Comparison of ENCODE assay signal across 8 mouse cellular contexts in the genomic region with DNA sequence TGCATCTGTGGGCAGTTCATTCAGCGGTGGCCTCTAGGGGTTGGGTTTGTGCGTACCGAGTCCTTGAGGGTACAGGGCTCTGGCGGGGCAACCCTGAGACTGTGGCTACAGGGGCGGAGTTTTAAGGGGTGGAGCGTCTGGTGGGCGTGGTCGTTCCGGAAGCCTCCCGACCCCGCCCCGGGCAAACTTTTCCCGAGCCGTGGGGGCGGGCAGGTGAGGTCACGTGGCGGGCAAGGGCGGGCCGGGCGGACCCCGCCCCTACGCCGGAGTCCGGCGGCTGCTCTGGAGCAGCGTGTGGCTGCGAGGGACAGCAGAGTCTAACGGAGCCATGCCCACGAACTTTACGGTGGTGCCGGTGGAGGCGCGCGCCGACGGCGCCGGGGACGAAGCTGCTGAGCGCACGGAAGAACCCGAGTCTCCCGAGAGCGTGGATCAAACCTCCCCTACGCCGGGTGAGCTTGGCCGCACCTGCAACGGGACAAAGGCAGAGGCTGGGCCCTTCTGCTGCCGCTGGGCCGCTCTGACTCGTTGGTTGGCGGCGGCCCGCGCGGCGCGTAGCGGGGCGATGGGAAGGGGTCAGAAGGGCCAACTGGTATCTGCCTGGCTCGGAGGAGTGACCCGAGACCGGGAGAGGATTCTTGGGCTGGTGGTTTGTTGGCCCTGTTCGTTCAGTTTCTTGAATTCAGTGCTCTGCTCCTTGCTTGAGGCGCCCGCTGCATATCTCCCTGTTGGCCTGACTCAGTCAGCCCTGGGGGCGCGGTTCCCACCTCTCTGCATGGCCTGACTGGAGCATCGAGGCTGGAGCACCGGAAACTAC. TPM values are rescaled to one million over a fixed set of nuclear protein-coding genes. Genes with fewer than 3 reads are reported as not detected.
DNase-seq lines count a peak whose midpoint lies in the region; ATAC-seq and TF ChIP-seq lines count a peak whose summit lies in the region.

No protein-coding gene starts in this region.

- no peaks in the 10 kb centered on the region for H3K9me3 ChIP-seq in E14TG2a.4 (ENCODE audit: low read length)
- H3K9me3 ChIP-seq in forebrain, embryonic 14.5 days (replicated peaks; ENCODE audit: control insufficient read depth, low read length), result no peaks in the 10 kb centered on the region

- peak; percentile 90 for ATAC-seq in forebrain, embryonic 14.5 days

- H3K36me3 ChIP-seq in E14TG2a.4 (ENCODE audit: insufficient read depth, low read length), result peaks cover 38% of the 10 kb centered on the region
- H3K36me3 ChIP-seq in forebrain, embryonic 14.5 days (ENCODE audit: control insufficient read depth, insufficient read depth, low read length), result no peaks in the 10 kb centered on the region

- intact Hi-C loops in heart, postnatal 25 days (cut with DNase I), result no loop called here

- peak overlapping the region; percentile 55 for H3K27ac ChIP-seq in forebrain, embryonic 14.5 days (ENCODE audit: low read depth, low read length)

- under 1% methylated on average over 69 of the region's 70 CpGs for WGBS in forebrain, embryonic 14.5 days
- WGBS in large intestine, adult 2 months, result 1% methylated on average over 70 of the region's 70 CpGs

- H3K9ac ChIP-seq in forebrain, embryonic 14.5 days (ENCODE audit: low read length), result peak overlapping the region; percentile 77

- no peak for TF ChIP-seq CTCF in E14TG2a.4 (conservative IDR thresholded peaks at IDR 0.05; ENCODE audit: low read length)

- peak overlapping the region; percentile 92 for H3K4me3 ChIP-seq in E14TG2a.4 (replicated peaks; ENCODE audit: low read length)
- peak overlapping the region; percentile 68 for H3K4me3 ChIP-seq in forebrain, embryonic 14.5 days (ENCODE audit: low read depth, low read length)

- H3K27me3 ChIP-seq in E14TG2a.4 (ENCODE audit: insufficient read depth, low read length), result no peaks in the 10 kb centered on the region
- no peaks in the 10 kb centered on the region for H3K27me3 ChIP-seq in forebrain, embryonic 14.5 days (replicated peaks; ENCODE audit: control insufficient read depth, insufficient read depth, low read length)

- H3K4me2 ChIP-seq in forebrain, embryonic 14.5 days (ENCODE audit: low read length), result peak overlapping the region; percentile 86

- peaks cover 83% of the 10 kb centered on the region for H3K4me1 ChIP-seq in E14TG2a.4 (replicated peaks; ENCODE audit: low read depth, low read length)
- peaks cover 8% of the 10 kb centered on the region; the same call in 1 of the 2 replicates for H3K4me1 ChIP-seq in forebrain, embryonic 14.5 days (ENCODE audit: control insufficient read depth, insufficient read depth, low read length)

- peak; percentile 96 to 99 for DNase-seq in adrenal gland, postnatal 36 days
- peak; percentile 82 for DNase-seq in forebrain, embryonic 14.5 days (ENCODE audit: low spot score)
- peak; percentile 74 for DNase-seq in heart, postnatal 25 days (ENCODE audit: low spot score)
- DNase-seq in large intestine, adult 2 months (ENCODE audit: low read depth, low spot score), result peak; percentile 78
- DNase-seq in lung, postnatal 10 days, result peak; percentile 94
- DNase-seq in ovary, postnatal 10 days (ENCODE audit: low spot score), result peak; percentile 73
- peak; percentile 95 for DNase-seq in thymus, postnatal 25 days

RNA-seq across cellular contexts. Expression of gene Slc12a7, which starts 30.8 kb away (rescaled TPM):
- 10 to 100 TPM; 35.8 to 36.6 TPM for total RNA-seq in adrenal gland, postnatal 36 days (2021)
- polyA plus RNA-seq in forebrain, embryonic 14.5 days (2014; fragmentation: Nextera tagmentation; extraction: Ambion mirVana), result 14.5 and 16.6 TPM in 2 replicates
- 100 to 1,000 TPM; 162 to 182 TPM for total RNA-seq in heart, postnatal 25 days (2021)
- polyA plus RNA-seq in large intestine, adult 2 months (2012; rRNA removed), result 74.3 and 141 TPM in 2 replicates

RNA-seq across cellular contexts. Expression of gene Slc6a19, which starts 59.0 kb away (rescaled TPM):
- total RNA-seq in adrenal gland, postnatal 36 days (2021), result under 1 TPM; 0.20 to 0.26 TPM
- 0.28 and 0.41 TPM in 2 replicates for polyA plus RNA-seq in forebrain, embryonic 14.5 days (2014; fragmentation: Nextera tagmentation; extraction: Ambion mirVana)
- not detected for total RNA-seq in heart, postnatal 25 days (2021)
- 278 and 763 TPM in 2 replicates for polyA plus RNA-seq in large intestine, adult 2 months (2012; rRNA removed)

Comparison
In these comparisons a context has a peak if more than half of its experiments do, and no peak if none do; other contexts are left out.
1. Peak in every context shown above with its lines: DNase-seq, ATAC-seq, H3K4me3 ChIP-seq and H3K27ac ChIP-seq.
2. RNA of gene Slc12a7, which starts 30.8 kb away (total RNA-seq): 162 to 182 TPM in heart, postnatal 25 days; 35.8 to 36.6 TPM in adrenal gland, postnatal 36 days; every median in the first group is over 4 times any median in the second.